Mouse (Mus musculus): ENCODE data around the gene Fgd6. TPM values are rescaled to one million over a fixed set of nuclear protein-coding genes. Genes with fewer than 3 reads are reported as not detected.

The Fgd6 gene
- polyA plus RNA-seq, 1 experiment = 2.0 TPM

DNA sequence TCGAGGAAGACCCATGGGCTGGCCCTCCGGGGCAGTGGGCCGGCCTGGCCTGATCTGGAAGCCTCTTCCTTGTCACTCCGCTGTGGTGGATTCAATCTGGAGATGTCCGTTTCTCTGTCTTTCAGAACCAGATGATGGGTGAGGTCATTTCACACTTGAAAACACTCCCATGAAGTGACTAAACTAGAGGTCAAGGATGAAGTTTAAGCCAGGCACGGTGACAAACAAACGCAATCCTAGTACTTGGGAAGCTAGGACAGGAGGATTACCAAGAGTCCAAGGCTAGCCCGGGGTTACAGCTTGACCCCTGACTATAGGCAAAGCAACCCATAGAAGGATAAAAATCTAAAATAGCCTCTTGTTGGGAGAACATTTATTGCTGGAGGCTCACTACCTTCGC, 84.9 kb downstream of the Fgd6 start:
- Histone ChIP-seq H3K27me3 (ENCODE audit: control insufficient read depth, insufficient read depth, low read length) (no peaks in the 10 kb centered on the region), H3K4me1 (replicated peaks; ENCODE audit: control insufficient read depth, insufficient read depth, low read length) (no peaks in the 10 kb centered on the region), H3K27ac (ENCODE audit: control insufficient read depth, insufficient read depth, low read length) (no peak overlapping the region), H3K4me3 (ENCODE audit: control insufficient read depth, insufficient read depth, low read length) (no peak overlapping the region), H3K36me3 (ENCODE audit: control insufficient read depth, insufficient read depth, low read length) (no peaks in the 10 kb centered on the region)
- 93% methylated on average over 9 of the region's 9 CpGs for WGBS
- TF ChIP-seq POLR2A (IDR thresholded peaks at IDR 0.05; ENCODE audit: control insufficient read depth, extremely low read depth, insufficient read depth, low read length, poor library complexity) (no peak), CTCF (IDR thresholded peaks at IDR 0.05; ENCODE audit: borderline replicate concordance, control insufficient read depth, extremely low read depth, insufficient read depth, low read length, poor library complexity) (no peak)
- no peak for DNase-seq

DNA sequence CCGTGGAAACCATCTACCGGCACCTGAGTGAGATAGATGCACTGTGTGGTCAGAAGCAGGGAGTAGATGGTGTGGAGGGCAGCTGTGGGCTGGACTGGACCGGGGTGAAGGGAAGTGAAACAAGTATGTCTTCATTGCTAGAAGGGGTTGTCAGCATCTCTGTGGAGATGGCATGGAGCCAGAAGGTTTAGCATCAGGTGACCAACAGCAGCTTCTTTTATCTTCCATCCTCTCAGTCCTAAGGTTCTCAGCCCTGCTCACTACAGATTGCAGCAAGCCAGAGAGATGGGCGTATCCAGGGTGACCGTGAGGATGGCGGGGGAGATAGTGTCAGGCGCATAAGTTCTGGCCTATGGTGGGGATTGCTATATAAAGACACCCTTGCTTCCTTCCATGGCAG, 86.8 kb downstream of the Fgd6 start:
- no peak for TF ChIP-seq CTCF (IDR thresholded peaks at IDR 0.05; ENCODE audit: borderline replicate concordance, control insufficient read depth, extremely low read depth, insufficient read depth, low read length, poor library complexity)
- TF ChIP-seq POLR2A (IDR thresholded peaks at IDR 0.05; ENCODE audit: control insufficient read depth, extremely low read depth, insufficient read depth, low read length, poor library complexity) = no peak
- Histone ChIP-seq H3K27ac (ENCODE audit: control insufficient read depth, insufficient read depth, low read length) (no peak overlapping the region), H3K36me3 (ENCODE audit: control insufficient read depth, insufficient read depth, low read length) (no peaks in the 10 kb centered on the region), H3K4me3 (ENCODE audit: control insufficient read depth, insufficient read depth, low read length) (no peak overlapping the region), H3K4me1 (replicated peaks; ENCODE audit: control insufficient read depth, insufficient read depth, low read length) (no peaks in the 10 kb centered on the region), H3K27me3 (ENCODE audit: control insufficient read depth, insufficient read depth, low read length) (no peaks in the 10 kb centered on the region)
- no peak for DNase-seq
- 90% methylated on average over 7 of the region's 7 CpGs for WGBS

DNA sequence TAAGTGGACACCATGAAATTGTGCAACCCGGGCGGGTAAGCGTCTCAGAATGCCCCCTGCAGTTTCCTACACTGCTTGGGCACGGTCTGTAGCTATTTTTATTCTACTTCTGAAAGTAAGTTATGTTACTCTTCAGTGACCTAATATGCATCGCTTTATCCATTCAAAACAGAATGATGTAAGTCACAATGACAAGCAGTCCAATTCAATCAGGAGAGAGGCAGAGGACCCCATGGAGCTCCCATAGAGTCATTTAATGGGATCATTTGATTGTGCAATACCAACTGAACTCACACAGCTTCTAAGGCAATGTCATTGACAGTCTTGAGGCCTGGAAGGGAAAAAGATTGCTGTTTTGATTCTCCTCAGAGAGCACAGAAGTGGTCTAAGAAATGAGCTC, 87.8 kb downstream of the Fgd6 start:
- 96% methylated on average over 5 of the region's 5 CpGs for WGBS
- H3K27ac ChIP-seq (ENCODE audit: control insufficient read depth, insufficient read depth, low read length) = no peak overlapping the region
- no peaks in the 10 kb centered on the region for H3K36me3 ChIP-seq (ENCODE audit: control insufficient read depth, insufficient read depth, low read length)

DNA sequence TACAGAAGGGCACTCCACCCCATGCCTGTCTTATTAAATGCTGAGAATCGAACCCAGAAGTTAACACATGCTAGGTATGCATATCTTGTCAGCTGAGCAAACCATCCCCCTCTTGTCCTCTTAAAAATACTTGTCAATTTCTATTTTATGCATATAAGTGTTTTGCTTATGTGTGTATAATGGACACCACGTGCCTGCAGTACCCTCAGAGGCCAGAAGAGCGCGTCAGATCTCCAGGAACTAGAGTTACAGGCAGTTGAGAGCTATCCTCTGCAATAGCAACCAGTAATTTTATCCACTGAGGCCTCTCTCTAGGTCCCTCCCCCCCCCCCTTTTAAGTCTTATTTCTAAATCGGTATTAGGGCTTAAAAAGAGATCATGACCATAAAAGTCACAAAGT, 88.6 kb downstream of the Fgd6 start:
- no peak overlapping the region for H3K4me3 ChIP-seq (ENCODE audit: control insufficient read depth, insufficient read depth, low read length)
- DNase-seq = peak; percentile 8
- no peak for TF ChIP-seq CTCF (IDR thresholded peaks at IDR 0.05; ENCODE audit: borderline replicate concordance, control insufficient read depth, extremely low read depth, insufficient read depth, low read length, poor library complexity)
- no peak for TF ChIP-seq POLR2A (IDR thresholded peaks at IDR 0.05; ENCODE audit: control insufficient read depth, extremely low read depth, insufficient read depth, low read length, poor library complexity)
- no peaks in the 10 kb centered on the region for H3K36me3 ChIP-seq (ENCODE audit: control insufficient read depth, insufficient read depth, low read length)
- H3K27me3 ChIP-seq (ENCODE audit: control insufficient read depth, insufficient read depth, low read length) = no peaks in the 10 kb centered on the region
- no peak overlapping the region for H3K27ac ChIP-seq (ENCODE audit: control insufficient read depth, insufficient read depth, low read length)
- WGBS = 92% methylated on average over 5 of the region's 5 CpGs
- no peaks in the 10 kb centered on the region for H3K4me1 ChIP-seq (replicated peaks; ENCODE audit: control insufficient read depth, insufficient read depth, low read length)

More for the DNA sequence above, 87.8 kb downstream of the Fgd6 start:
- TF ChIP-seq POLR2A (IDR thresholded peaks at IDR 0.05; ENCODE audit: control insufficient read depth, extremely low read depth, insufficient read depth, low read length, poor library complexity) (no peak), CTCF (IDR thresholded peaks at IDR 0.05; ENCODE audit: borderline replicate concordance, control insufficient read depth, extremely low read depth, insufficient read depth, low read length, poor library complexity) (no peak)
- Histone ChIP-seq H3K4me3 (ENCODE audit: control insufficient read depth, insufficient read depth, low read length) (no peak overlapping the region), H3K27me3 (ENCODE audit: control insufficient read depth, insufficient read depth, low read length) (no peaks in the 10 kb centered on the region), H3K4me1 (replicated peaks; ENCODE audit: control insufficient read depth, insufficient read depth, low read length) (no peaks in the 10 kb centered on the region)
- DNase-seq = no peak

DNA sequence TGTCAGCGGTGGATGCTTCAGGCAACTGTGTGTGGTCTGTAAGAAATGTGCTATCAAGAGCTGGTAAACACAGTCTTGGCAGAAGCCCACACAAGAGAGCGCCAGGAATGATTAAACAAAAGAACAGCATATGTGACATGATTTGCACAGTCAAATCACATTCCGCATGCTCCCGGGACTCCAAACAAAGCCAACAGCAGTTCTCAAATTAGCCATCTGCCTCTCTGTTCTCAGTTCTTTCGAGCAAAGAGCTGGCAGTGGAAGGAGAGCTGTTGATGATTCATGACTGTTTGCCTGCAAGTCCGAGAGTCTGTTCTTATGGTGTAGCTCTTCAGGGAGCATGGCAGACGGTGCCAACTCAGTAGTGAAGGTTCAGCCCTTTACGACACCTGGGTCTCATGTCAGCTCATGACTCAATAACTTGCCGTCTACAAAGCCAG, 93.9 kb downstream of the Fgd6 start:
- Histone ChIP-seq H3K27ac (ENCODE audit: control insufficient read depth, insufficient read depth, low read length) (no peak overlapping the region), H3K4me3 (ENCODE audit: control insufficient read depth, insufficient read depth, low read length) (no peak overlapping the region), H3K27me3 (ENCODE audit: control insufficient read depth, insufficient read depth, low read length) (no peaks in the 10 kb centered on the region), H3K36me3 (ENCODE audit: control insufficient read depth, insufficient read depth, low read length) (no peaks in the 10 kb centered on the region), H3K4me1 (replicated peaks; ENCODE audit: control insufficient read depth, insufficient read depth, low read length) (no peaks in the 10 kb centered on the region)
- DNase-seq = no peak
- WGBS = 94% methylated on average over 9 of the region's 9 CpGs
- TF ChIP-seq POLR2A (IDR thresholded peaks at IDR 0.05; ENCODE audit: control insufficient read depth, extremely low read depth, insufficient read depth, low read length, poor library complexity) (no peak), CTCF (IDR thresholded peaks at IDR 0.05; ENCODE audit: borderline replicate concordance, control insufficient read depth, extremely low read depth, insufficient read depth, low read length, poor library complexity) (no peak)

DNA sequence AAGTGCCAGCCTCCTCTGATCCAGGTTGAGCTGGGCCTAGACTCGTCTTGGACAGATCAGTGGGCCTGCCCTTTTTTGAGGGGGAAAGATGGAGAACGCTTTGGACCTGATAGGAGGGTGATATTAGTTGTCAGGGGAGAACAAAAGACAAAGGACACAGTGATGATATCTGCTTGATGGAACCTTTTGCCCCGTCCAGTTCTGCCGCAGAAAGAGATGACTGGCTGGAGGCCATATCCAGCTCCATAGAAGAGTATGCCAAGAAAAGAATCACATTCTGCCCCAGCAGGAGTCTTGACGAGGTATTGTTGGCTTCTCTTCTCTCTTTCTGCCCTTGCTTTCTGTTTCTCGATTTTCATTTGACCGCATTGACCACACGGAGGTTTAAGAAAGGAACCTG, 97.3 kb downstream of the Fgd6 start:
- Histone ChIP-seq H3K36me3 (ENCODE audit: control insufficient read depth, insufficient read depth, low read length) (no peaks in the 10 kb centered on the region), H3K27ac (ENCODE audit: control insufficient read depth, insufficient read depth, low read length) (no peak overlapping the region), H3K4me1 (replicated peaks; ENCODE audit: control insufficient read depth, insufficient read depth, low read length) (no peaks in the 10 kb centered on the region), H3K27me3 (ENCODE audit: control insufficient read depth, insufficient read depth, low read length) (no peaks in the 10 kb centered on the region), H3K4me3 (ENCODE audit: control insufficient read depth, insufficient read depth, low read length) (no peak overlapping the region)
- WGBS = 90% methylated on average over 8 of the region's 8 CpGs
- no peak for DNase-seq
- TF ChIP-seq POLR2A (IDR thresholded peaks at IDR 0.05; ENCODE audit: control insufficient read depth, extremely low read depth, insufficient read depth, low read length, poor library complexity) (no peak), CTCF (IDR thresholded peaks at IDR 0.05; ENCODE audit: borderline replicate concordance, control insufficient read depth, extremely low read depth, insufficient read depth, low read length, poor library complexity) (no peak)

DNA sequence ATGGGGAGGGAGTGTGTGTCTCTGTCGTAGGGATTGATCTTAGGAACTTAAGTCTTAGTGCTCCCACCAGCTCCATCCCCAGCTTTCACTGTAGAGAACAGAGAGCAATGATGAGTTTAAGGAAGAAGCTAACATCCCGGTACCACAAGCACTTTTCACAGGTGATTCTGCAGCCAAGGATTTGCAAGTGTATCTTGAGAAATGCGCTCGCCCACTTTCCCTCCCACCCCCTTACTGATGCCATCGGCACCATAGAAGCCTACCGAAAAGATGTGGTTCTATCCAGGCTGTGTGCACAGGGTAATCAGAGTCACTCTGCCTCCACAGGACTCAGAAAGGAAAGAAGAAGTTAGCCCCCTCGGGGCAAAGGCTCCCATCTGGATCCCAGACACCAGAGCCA, 97.9 kb downstream of the Fgd6 start:
- H3K27ac ChIP-seq (ENCODE audit: control insufficient read depth, insufficient read depth, low read length) = no peak overlapping the region
- WGBS = 83% methylated on average over 7 of the region's 7 CpGs

More for the DNA sequence above, 97.9 kb downstream of the Fgd6 start:
- H3K4me3 ChIP-seq (ENCODE audit: control insufficient read depth, insufficient read depth, low read length) = no peak overlapping the region
- no peaks in the 10 kb centered on the region for H3K27me3 ChIP-seq (ENCODE audit: control insufficient read depth, insufficient read depth, low read length)
- H3K4me1 ChIP-seq (replicated peaks; ENCODE audit: control insufficient read depth, insufficient read depth, low read length) = no peaks in the 10 kb centered on the region
- no peak for DNase-seq
- TF ChIP-seq POLR2A (IDR thresholded peaks at IDR 0.05; ENCODE audit: control insufficient read depth, extremely low read depth, insufficient read depth, low read length, poor library complexity) (no peak), CTCF (IDR thresholded peaks at IDR 0.05; ENCODE audit: borderline replicate concordance, control insufficient read depth, extremely low read depth, insufficient read depth, low read length, poor library complexity) (no peak)
- H3K36me3 ChIP-seq (ENCODE audit: control insufficient read depth, insufficient read depth, low read length) = no peaks in the 10 kb centered on the region
